ENCODE assay signal across 8 mouse cellular contexts in the genomic region with DNA sequence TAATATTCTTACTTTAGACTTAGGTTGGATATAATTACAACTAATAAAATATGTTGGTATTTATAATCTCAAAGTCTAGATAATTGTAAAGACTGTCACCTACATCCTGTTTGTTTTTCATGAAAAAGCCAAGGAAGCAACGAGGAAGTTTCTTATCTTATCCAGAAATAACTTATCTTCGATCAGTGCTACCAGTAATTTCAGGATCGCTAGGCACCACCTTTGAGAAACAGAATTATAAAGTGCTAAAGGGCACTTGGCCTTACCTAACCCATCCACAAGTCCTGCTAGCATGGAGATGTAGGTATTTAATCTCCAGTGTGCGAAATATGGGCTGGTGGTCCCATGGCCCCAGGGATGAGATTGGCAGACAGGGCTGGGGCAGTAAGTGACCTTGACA. TPM values are rescaled to one million over a fixed set of nuclear protein-coding genes. Genes with fewer than 3 reads are reported as not detected.
DNase-seq lines count a peak whose midpoint lies in the region; ATAC-seq and TF ChIP-seq lines count a peak whose summit lies in the region.

No protein-coding gene starts in this region.

- peak overlapping the region; percentile 79 for H3K9ac ChIP-seq in liver, embryonic 11.5 days (ENCODE audit: low read depth, low read length)

- WGBS in spleen, adult 2 months, result 71% methylated on average over 4 of the region's 4 CpGs
- WGBS in liver, embryonic 11.5 days, result 45% methylated on average over 4 of the region's 4 CpGs

- DNase-seq in embryo, embryonic 10 days (ENCODE audit: low spot score), result peak; percentile 28
- DNase-seq in embryo, embryonic 9.5 days (ENCODE audit: extremely low spot score), result no peak
- DNase-seq in spleen, adult 2 months (ENCODE audit: low read depth in 1 of 2, low spot score in 2 of 2), result no peak
- DNase-seq in spleen, postnatal 4 days (ENCODE audit: low spot score in 2 of 2), result no peak
- no peak for DNase-seq in liver, embryonic 11.5 days (ENCODE audit: low spot score)
- DNase-seq in urinary bladder, adult 18-20 months (ENCODE audit: low spot score in 2 of 2), result no peak
- DNase-seq in natural killer cell, adult 2 months (ENCODE audit: low spot score in 2 of 2), result no peak
- no peak for DNase-seq in thymus, postnatal 0 days (ENCODE audit: low spot score)

- no peak for ATAC-seq in liver, embryonic 11.5 days (replicated peaks; ENCODE audit: low FRiP score)

- H3K27me3 ChIP-seq in spleen, adult 2 months (ENCODE audit: control insufficient read depth, insufficient read depth, low read length), result no peaks in the 10 kb centered on the region
- H3K27me3 ChIP-seq in liver, embryonic 11.5 days (replicated peaks; ENCODE audit: control insufficient read depth, insufficient read depth, low read length), result no peaks in the 10 kb centered on the region

- peak overlapping the region; percentile 79; the same call in 1 of the 2 replicates for H3K4me3 ChIP-seq in spleen, adult 2 months (ENCODE audit: extremely low read depth, insufficient read depth, insufficient read length)
- peak overlapping the region; percentile 66 for H3K4me3 ChIP-seq in liver, embryonic 11.5 days (ENCODE audit: low read depth, low read length)

- no peaks in the 10 kb centered on the region for H3K36me3 ChIP-seq in spleen, adult 2 months (ENCODE audit: control insufficient read depth, insufficient read depth, low read length)
- H3K36me3 ChIP-seq in liver, embryonic 11.5 days (ENCODE audit: control insufficient read depth, insufficient read depth, low read length), result no peaks in the 10 kb centered on the region

- peak overlapping the region; percentile 81 for H3K4me2 ChIP-seq in liver, embryonic 11.5 days

- TF ChIP-seq POLR2A in spleen, adult 2 months (IDR thresholded peaks at IDR 0.05; ENCODE audit: low read depth, low read length), result no peak

- TF ChIP-seq CTCF in spleen, adult 2 months (IDR thresholded peaks at IDR 0.05; ENCODE audit: extremely low read depth, insufficient read depth, insufficient read length, insufficient replicate concordance), result no peak

- H3K4me1 ChIP-seq in spleen, adult 2 months (ENCODE audit: control insufficient read depth, insufficient read depth, insufficient read length), result no peaks in the 10 kb centered on the region
- H3K4me1 ChIP-seq in liver, embryonic 11.5 days (replicated peaks; ENCODE audit: control insufficient read depth, insufficient read depth, low read length), result no peaks in the 10 kb centered on the region

- no peak overlapping the region for H3K27ac ChIP-seq in spleen, adult 2 months (ENCODE audit: insufficient read depth, low read length)
- no peak overlapping the region for H3K27ac ChIP-seq in liver, embryonic 11.5 days (ENCODE audit: low read depth, low read length)

- H3K9me3 ChIP-seq in liver, embryonic 11.5 days (ENCODE audit: control insufficient read depth, low read length), result no peaks in the 10 kb centered on the region

RNA-seq across cellular contexts. Expression of a gene that starts 1.0 kb away (rescaled TPM):
- polyA plus RNA-seq in spleen, adult 2 months (2012; rRNA removed), result 9.8 and 13.2 TPM in 2 replicates
- 11.5 and 12.0 TPM in 2 replicates for polyA plus RNA-seq in liver, embryonic 11.5 days (2014; fragmentation: Nextera tagmentation; extraction: Ambion mirVana)
- polyA plus RNA-seq in thymus, postnatal 0 days (2015; fragmentation: Nextera tagmentation; extraction: Ambion mirVana), result 10.0 and 12.4 TPM in 2 replicates

RNA-seq across cellular contexts. Expression of a gene that starts 43.5 kb away (rescaled TPM):
- not detected in 2 replicates for polyA plus RNA-seq in spleen, adult 2 months (2012; rRNA removed)
- polyA plus RNA-seq in liver, embryonic 11.5 days (2014; fragmentation: Nextera tagmentation; extraction: Ambion mirVana), result not detected in 2 replicates
- polyA plus RNA-seq in thymus, postnatal 0 days (2015; fragmentation: Nextera tagmentation; extraction: Ambion mirVana), result 0.16 TPM in 1 of 2 replicates, not detected in the other
